10 mouse cellular contexts compared by ENCODE assay signal in the genomic region with DNA sequence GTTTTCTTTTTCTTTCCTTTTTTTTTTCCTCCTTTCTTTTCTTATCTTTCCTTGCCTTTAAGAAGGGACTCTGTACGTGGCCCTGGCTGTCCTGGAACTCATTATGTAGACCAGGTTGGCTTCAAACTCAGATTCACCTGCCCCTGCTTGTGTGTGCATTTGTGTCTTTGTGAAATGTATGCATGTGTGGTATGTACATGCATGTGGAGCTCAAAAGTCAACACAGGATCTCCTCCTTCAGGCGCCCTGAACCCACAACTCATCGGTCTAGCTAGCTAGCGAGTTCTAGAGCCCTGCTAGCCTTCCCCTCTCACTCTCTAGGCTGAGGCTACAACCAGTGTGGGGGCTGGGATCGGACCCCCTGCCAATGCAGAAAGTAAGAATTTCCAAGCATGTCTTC. TPM values are rescaled to one million over a fixed set of nuclear protein-coding genes. Genes with fewer than 3 reads are reported as not detected.
DNase-seq lines count a peak whose midpoint lies in the region; ATAC-seq lines count a peak whose summit lies in the region.
"Had no signal": no experiment of that assay in that cellular context is flagged by ENCODE, and none has a peak within 500 bp of the region (broad histone marks: within the 10 kb centered on the region; RNA-seq: fewer than 3 reads in every experiment).

No protein-coding gene starts in this region.

- no peak for DNase-seq in midbrain, embryonic 11.5 days (ENCODE audit: low spot score, missing footprints)
- no peak for DNase-seq in left cerebral cortex, postnatal 10 days (ENCODE audit: extremely low spot score in 1 of 2, low spot score in 2 of 2)
- DNase-seq: gastrocnemius, postnatal 10 days; lung, postnatal 14 days; thymus, postnatal 4 days had no signal

- no peaks in the 10 kb centered on the region for H3K27me3 ChIP-seq in hindbrain, embryonic 13.5 days
- H3K27me3 ChIP-seq in hindbrain, embryonic 12.5 days = no peaks in the 10 kb centered on the region
- H3K27me3 ChIP-seq in midbrain, embryonic 13.5 days = no peaks in the 10 kb centered on the region
- H3K27me3 ChIP-seq in midbrain, embryonic 11.5 days (ENCODE audit: control insufficient read depth, insufficient read depth, low read length) = no peaks in the 10 kb centered on the region
- H3K27me3 ChIP-seq in kidney, embryonic 16.5 days (ENCODE audit: insufficient read depth, low read length) = no peaks in the 10 kb centered on the region
- no peaks in the 10 kb centered on the region for H3K27me3 ChIP-seq in stomach, embryonic 15.5 days (replicated peaks)

- H3K4me3 ChIP-seq in hindbrain, embryonic 13.5 days = no peak overlapping the region
- no peak overlapping the region for H3K4me3 ChIP-seq in hindbrain, embryonic 12.5 days
- no peak overlapping the region for H3K4me3 ChIP-seq in midbrain, embryonic 13.5 days (replicated peaks)
- no peak overlapping the region for H3K4me3 ChIP-seq in midbrain, embryonic 11.5 days (ENCODE audit: low read depth, low read length)
- H3K4me3 ChIP-seq in kidney, embryonic 16.5 days (ENCODE audit: low read length) = peak overlapping the region; percentile 22; the same call in 1 of the 2 replicates
- no peak overlapping the region for H3K4me3 ChIP-seq in stomach, embryonic 15.5 days (replicated peaks)

- no peaks in the 10 kb centered on the region for H3K9me3 ChIP-seq in hindbrain, embryonic 13.5 days
- no peaks in the 10 kb centered on the region for H3K9me3 ChIP-seq in hindbrain, embryonic 12.5 days (replicated peaks)
- no peaks in the 10 kb centered on the region for H3K9me3 ChIP-seq in midbrain, embryonic 13.5 days
- no peaks in the 10 kb centered on the region for H3K9me3 ChIP-seq in midbrain, embryonic 11.5 days (ENCODE audit: control insufficient read depth, low read length)
- H3K9me3 ChIP-seq in kidney, embryonic 16.5 days (ENCODE audit: low read length) = no peaks in the 10 kb centered on the region
- no peaks in the 10 kb centered on the region for H3K9me3 ChIP-seq in stomach, embryonic 15.5 days

- peaks cover 15% of the 10 kb centered on the region for H3K36me3 ChIP-seq in hindbrain, embryonic 13.5 days
- H3K36me3 ChIP-seq in hindbrain, embryonic 12.5 days = 0 out of 2 replicates have a peak, but pooled peaks cover 3% of the 10 kb centered on the region
- peaks cover 13% of the 10 kb centered on the region for H3K36me3 ChIP-seq in midbrain, embryonic 13.5 days
- H3K36me3 ChIP-seq in midbrain, embryonic 11.5 days (ENCODE audit: control insufficient read depth, insufficient read depth, low read length) = no peaks in the 10 kb centered on the region
- H3K36me3 ChIP-seq in kidney, embryonic 16.5 days (ENCODE audit: insufficient read depth, low read length) = peaks cover 8% of the 10 kb centered on the region
- no peaks in the 10 kb centered on the region for H3K36me3 ChIP-seq in stomach, embryonic 15.5 days

- no peak for ATAC-seq in hindbrain, embryonic 13.5 days (ENCODE audit: low FRiP score)
- no peak for ATAC-seq in hindbrain, embryonic 12.5 days (ENCODE audit: low FRiP score)
- ATAC-seq in midbrain, embryonic 13.5 days = no peak
- no peak for ATAC-seq in midbrain, embryonic 11.5 days (ENCODE audit: low FRiP score)
- no peak for ATAC-seq in kidney, embryonic 16.5 days (ENCODE audit: low FRiP score, low TSS enrichment)
- ATAC-seq in stomach, embryonic 15.5 days (ENCODE audit: insufficient read depth, low FRiP score, low read depth) = no peak

- peaks cover 14% of the 10 kb centered on the region for H3K4me1 ChIP-seq in hindbrain, embryonic 13.5 days (replicated peaks)
- H3K4me1 ChIP-seq in hindbrain, embryonic 12.5 days = peaks cover 5% of the 10 kb centered on the region; the same call in 1 of the 2 replicates
- H3K4me1 ChIP-seq in midbrain, embryonic 13.5 days (replicated peaks) = peaks cover 13% of the 10 kb centered on the region
- H3K4me1 ChIP-seq in midbrain, embryonic 11.5 days (ENCODE audit: control insufficient read depth, insufficient read depth, low read length) = peaks cover 8% of the 10 kb centered on the region
- H3K4me1 ChIP-seq in kidney, embryonic 16.5 days (ENCODE audit: insufficient read depth, low read length) = peaks cover 14% of the 10 kb centered on the region; the same call in 1 of the 2 replicates
- H3K4me1 ChIP-seq in stomach, embryonic 15.5 days = peaks cover 8% of the 10 kb centered on the region; the same call in 1 of the 2 replicates

- intact Hi-C loops in left cerebral cortex, postnatal 10 days (cut with DNase I) = no loop called here

- H3K27ac ChIP-seq in hindbrain, embryonic 13.5 days = no peak overlapping the region
- no peak overlapping the region for H3K27ac ChIP-seq in hindbrain, embryonic 12.5 days
- H3K27ac ChIP-seq in midbrain, embryonic 13.5 days = no peak overlapping the region
- H3K27ac ChIP-seq in midbrain, embryonic 11.5 days (ENCODE audit: low read depth, low read length) = no peak overlapping the region
- peak overlapping the region; percentile 32 for H3K27ac ChIP-seq in kidney, embryonic 16.5 days (ENCODE audit: low read length)
- no peak overlapping the region for H3K27ac ChIP-seq in stomach, embryonic 15.5 days

- 0 out of 2 replicates have a peak overlapping the region, but pooled peaks have one; percentile 59 for H3K4me2 ChIP-seq in hindbrain, embryonic 13.5 days
- H3K4me2 ChIP-seq in hindbrain, embryonic 12.5 days (replicated peaks) = no peak overlapping the region
- no peak overlapping the region; the same call in 1 of the 2 replicates for H3K4me2 ChIP-seq in midbrain, embryonic 13.5 days (replicated peaks)
- H3K4me2 ChIP-seq in midbrain, embryonic 11.5 days = no peak overlapping the region
- no peak overlapping the region for H3K4me2 ChIP-seq in kidney, embryonic 16.5 days (replicated peaks; ENCODE audit: low read depth, low read length)
- H3K4me2 ChIP-seq in stomach, embryonic 15.5 days = peak overlapping the region; percentile 63; the same call in 1 of the 2 replicates

- no peak overlapping the region for H3K9ac ChIP-seq in hindbrain, embryonic 13.5 days
- no peak overlapping the region for H3K9ac ChIP-seq in hindbrain, embryonic 12.5 days
- 0 out of 2 replicates have a peak overlapping the region, but pooled peaks have one; percentile 16 for H3K9ac ChIP-seq in midbrain, embryonic 13.5 days (replicated peaks)
- no peak overlapping the region for H3K9ac ChIP-seq in midbrain, embryonic 11.5 days (ENCODE audit: low read length)
- H3K9ac ChIP-seq in kidney, embryonic 16.5 days (replicated peaks; ENCODE audit: low read length) = no peak overlapping the region
- no peak overlapping the region for H3K9ac ChIP-seq in stomach, embryonic 15.5 days

- WGBS in hindbrain, embryonic 13.5 days = 91% methylated on average over 5 of the region's 5 CpGs
- WGBS in hindbrain, embryonic 12.5 days = 88% methylated on average over 5 of the region's 5 CpGs
- 97% methylated on average over 5 of the region's 5 CpGs for WGBS in midbrain, embryonic 13.5 days
- 85% methylated on average over 5 of the region's 5 CpGs for whole genome bisulfite sequencing in midbrain, embryonic 11.5 days
- WGBS in kidney, embryonic 16.5 days = 95% methylated on average over 5 of the region's 5 CpGs
- WGBS in stomach, embryonic 15.5 days = 78% methylated on average over 5 of the region's 5 CpGs

RNA-seq across cellular contexts. Expression of gene Mrps36, which starts 1.6 kb away (rescaled TPM):
- 139 and 151 TPM in 2 replicates for polyA plus RNA-seq in hindbrain, embryonic 13.5 days (2015; fragmentation: Nextera tagmentation; extraction: Ambion mirVana)
- polyA plus RNA-seq in hindbrain, embryonic 12.5 days (2016; fragmentation: Nextera tagmentation; extraction: Ambion mirVana) = 111 and 118 TPM in 2 replicates
- polyA plus RNA-seq in midbrain, embryonic 13.5 days (2015; fragmentation: Nextera tagmentation; extraction: Ambion mirVana) = 122 and 137 TPM in 2 replicates
- polyA plus RNA-seq in midbrain, embryonic 11.5 days (2014; fragmentation: Nextera tagmentation; extraction: Ambion mirVana) = 143 and 153 TPM in 2 replicates
- polyA plus RNA-seq in kidney, embryonic 16.5 days (2015; fragmentation: Nextera tagmentation; extraction: Ambion mirVana) = 171 and 174 TPM in 2 replicates
- polyA plus RNA-seq in stomach, embryonic 15.5 days (2015; fragmentation: Nextera tagmentation; extraction: Ambion mirVana) = 184 TPM in 2 replicates
- 10 to 100 TPM; 65.3 to 65.6 TPM for total RNA-seq in left cerebral cortex, postnatal 10 days (2021)

RNA-seq across cellular contexts. Expression of gene Cdk7, which starts 12.1 kb away (rescaled TPM):
- polyA plus RNA-seq in hindbrain, embryonic 13.5 days (2015; fragmentation: Nextera tagmentation; extraction: Ambion mirVana) = 50.7 and 53.1 TPM in 2 replicates
- 71.2 and 74.1 TPM in 2 replicates for polyA plus RNA-seq in hindbrain, embryonic 12.5 days (2016; fragmentation: Nextera tagmentation; extraction: Ambion mirVana)
- polyA plus RNA-seq in midbrain, embryonic 13.5 days (2015; fragmentation: Nextera tagmentation; extraction: Ambion mirVana) = 54.1 and 58.0 TPM in 2 replicates
- 66.3 and 68.4 TPM in 2 replicates for polyA plus RNA-seq in midbrain, embryonic 11.5 days (2014; fragmentation: Nextera tagmentation; extraction: Ambion mirVana)
- polyA plus RNA-seq in kidney, embryonic 16.5 days (2015; fragmentation: Nextera tagmentation; extraction: Ambion mirVana) = 102 and 103 TPM in 2 replicates
- 75.6 and 81.7 TPM in 2 replicates for polyA plus RNA-seq in stomach, embryonic 15.5 days (2015; fragmentation: Nextera tagmentation; extraction: Ambion mirVana)
- 10 to 100 TPM; 33.6 to 37.3 TPM for total RNA-seq in left cerebral cortex, postnatal 10 days (2021)

RNA-seq across cellular contexts. Expression of gene Cenph, which starts 32.9 kb away (rescaled TPM):
- polyA plus RNA-seq in hindbrain, embryonic 13.5 days (2015; fragmentation: Nextera tagmentation; extraction: Ambion mirVana) = 10.2 and 11.5 TPM in 2 replicates
- 29.1 and 31.3 TPM in 2 replicates for polyA plus RNA-seq in hindbrain, embryonic 12.5 days (2016; fragmentation: Nextera tagmentation; extraction: Ambion mirVana)
- 14.5 and 16.2 TPM in 2 replicates for polyA plus RNA-seq in midbrain, embryonic 13.5 days (2015; fragmentation: Nextera tagmentation; extraction: Ambion mirVana)
- 56.2 and 60.8 TPM in 2 replicates for polyA plus RNA-seq in midbrain, embryonic 11.5 days (2014; fragmentation: Nextera tagmentation; extraction: Ambion mirVana)
- 35.6 and 39.8 TPM in 2 replicates for polyA plus RNA-seq in kidney, embryonic 16.5 days (2015; fragmentation: Nextera tagmentation; extraction: Ambion mirVana)
- polyA plus RNA-seq in stomach, embryonic 15.5 days (2015; fragmentation: Nextera tagmentation; extraction: Ambion mirVana) = 28.0 and 33.9 TPM in 2 replicates
- total RNA-seq in left cerebral cortex, postnatal 10 days (2021) = 1 to 10 TPM; 1.8 to 3.1 TPM

RNA-seq across cellular contexts. Expression of gene Ccnb1, which starts 43.5 kb away (rescaled TPM):
- 57.6 and 65.0 TPM in 2 replicates for polyA plus RNA-seq in hindbrain, embryonic 13.5 days (2015; fragmentation: Nextera tagmentation; extraction: Ambion mirVana)
- polyA plus RNA-seq in hindbrain, embryonic 12.5 days (2016; fragmentation: Nextera tagmentation; extraction: Ambion mirVana) = 174 and 189 TPM in 2 replicates
- polyA plus RNA-seq in midbrain, embryonic 13.5 days (2015; fragmentation: Nextera tagmentation; extraction: Ambion mirVana) = 119 and 130 TPM in 2 replicates
- 415 and 420 TPM in 2 replicates for polyA plus RNA-seq in midbrain, embryonic 11.5 days (2014; fragmentation: Nextera tagmentation; extraction: Ambion mirVana)
- 269 and 273 TPM in 2 replicates for polyA plus RNA-seq in kidney, embryonic 16.5 days (2015; fragmentation: Nextera tagmentation; extraction: Ambion mirVana)
- polyA plus RNA-seq in stomach, embryonic 15.5 days (2015; fragmentation: Nextera tagmentation; extraction: Ambion mirVana) = 207 and 208 TPM in 2 replicates
- total RNA-seq in left cerebral cortex, postnatal 10 days (2021) = 1 to 10 TPM; 3.9 to 6.5 TPM

Comparison
In these comparisons a context has a peak if more than half of its experiments do, and no peak if none do; other contexts are left out.
1. H3K4me2 ChIP-seq: peak in hindbrain, embryonic 13.5 days (single experiment) and stomach, embryonic 15.5 days (single experiment); none in hindbrain, embryonic 12.5 days (single experiment), midbrain, embryonic 13.5 days (single experiment), midbrain, embryonic 11.5 days (single experiment) and kidney, embryonic 16.5 days (single experiment).